Mouse (Mus musculus): ENCODE measurements around the gene Gli2.
A peak's percentile ranks its signal among the peaks of the same experiment; 100 is the strongest.

Gli2 gene

DNA sequence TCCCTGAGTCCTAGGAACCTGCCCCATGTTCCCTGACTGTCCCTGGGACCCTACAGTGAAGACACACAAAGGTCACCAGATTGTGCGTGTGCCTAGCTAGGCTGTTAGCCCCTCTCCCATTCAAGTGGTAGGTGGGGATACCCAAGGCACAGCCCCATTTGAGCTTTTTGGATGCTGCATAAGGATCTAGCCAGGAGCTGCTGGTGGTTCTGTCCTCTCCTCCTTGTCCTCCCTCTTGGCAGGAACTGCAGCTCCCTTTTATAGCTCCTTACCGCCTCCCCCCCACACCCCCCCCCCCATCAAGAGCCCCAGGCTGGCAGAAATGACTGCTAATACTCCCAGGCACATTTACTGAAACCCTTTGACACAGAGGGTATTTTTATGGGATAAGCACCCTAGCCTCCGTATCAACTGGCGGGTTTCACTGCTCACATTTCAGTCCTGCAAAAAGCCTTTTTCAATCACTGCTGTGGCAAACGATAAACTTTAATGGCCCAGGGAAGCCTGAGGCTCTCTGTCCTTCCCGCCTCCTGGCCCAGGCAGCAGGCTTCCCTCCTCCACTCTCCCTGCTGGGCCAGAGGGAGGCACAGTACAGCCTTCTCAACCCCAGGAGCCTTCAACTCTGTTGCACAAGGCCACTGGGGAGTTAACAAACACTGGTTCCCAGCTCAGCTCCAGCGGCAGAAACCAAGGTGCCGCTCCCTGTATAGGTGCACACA, 151.4 kb downstream of the Gli2 start:
- no peak for DNase-seq (ENCODE audit: low spot score in 2 of 2)

DNA sequence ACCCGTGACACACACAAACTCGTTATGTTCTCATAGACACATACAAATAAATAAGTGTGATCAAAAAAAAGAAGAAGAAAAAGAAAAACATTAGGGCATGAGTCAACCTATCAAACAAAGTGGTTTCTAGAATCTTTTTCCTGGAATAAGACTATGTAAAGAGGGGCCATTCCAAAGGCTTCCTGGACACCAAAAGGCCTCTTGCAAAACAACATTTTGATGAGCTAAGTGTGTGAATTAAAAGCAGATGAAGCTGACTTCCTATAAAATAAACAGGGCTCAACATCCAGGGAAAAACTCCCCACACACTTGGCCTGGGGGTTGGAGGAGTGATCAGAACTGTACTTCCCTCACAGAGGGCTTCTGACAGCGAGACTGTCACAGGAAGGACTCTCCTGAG, 155.1 kb downstream of the Gli2 start:
- no peak for DNase-seq (ENCODE audit: low spot score in 2 of 2)

DNA sequence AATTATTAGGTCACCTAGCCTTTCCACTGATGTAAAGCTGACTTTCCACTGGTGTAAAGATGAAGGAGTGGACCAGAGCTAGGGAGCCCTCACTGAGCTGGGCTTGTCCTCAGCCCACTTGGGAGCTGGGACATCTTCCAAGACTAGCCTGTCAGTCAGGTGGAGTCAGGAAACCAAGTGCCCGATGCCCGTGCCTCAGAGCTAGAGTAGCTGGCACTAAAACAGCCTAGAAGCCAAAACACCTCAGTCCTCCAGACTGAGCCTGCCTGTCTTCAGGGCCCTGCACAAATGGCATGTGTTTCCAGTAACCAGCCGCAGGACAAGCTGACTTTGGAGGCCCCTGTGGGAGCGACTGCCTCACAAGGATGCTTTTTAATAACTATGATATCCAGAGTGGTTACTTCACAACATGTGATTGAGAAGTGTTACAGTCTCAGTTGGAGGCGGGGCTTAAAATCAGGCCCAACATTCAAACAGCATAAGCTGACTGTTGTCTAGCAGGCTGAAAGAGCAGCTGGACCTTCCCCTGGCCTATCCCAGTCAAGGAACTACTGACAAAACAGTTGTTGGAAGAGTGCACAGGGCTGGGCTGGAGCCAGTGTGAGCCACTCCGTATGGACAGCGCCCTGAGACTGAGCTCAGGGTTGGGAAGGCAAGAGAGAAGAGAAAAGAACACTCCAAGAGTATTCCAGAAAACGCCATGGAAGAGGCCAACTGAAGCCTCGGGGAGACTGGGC, 158.2 kb downstream of the Gli2 start:
- no peak for DNase-seq (ENCODE audit: low spot score in 2 of 2)

DNA sequence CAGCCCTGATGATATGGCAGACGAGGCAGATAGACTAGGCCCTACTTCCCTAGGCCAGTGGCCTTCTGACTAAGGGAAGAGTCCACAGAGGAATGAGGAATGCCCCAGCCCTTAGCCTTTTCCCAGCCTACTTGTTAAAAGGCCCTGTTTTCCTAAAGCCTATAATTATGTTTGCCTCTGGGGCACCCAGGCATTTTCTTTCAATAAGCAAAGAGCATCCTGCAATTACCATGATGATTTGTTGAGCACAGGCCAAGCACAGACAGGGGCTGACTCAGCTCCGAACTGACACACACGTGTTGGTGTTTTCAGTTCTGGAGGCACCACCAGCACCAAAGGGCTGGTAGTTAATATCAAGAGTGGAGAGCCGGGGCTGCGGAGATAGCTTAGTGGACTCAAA, 162.0 kb downstream of the Gli2 start:
- no peak for DNase-seq (ENCODE audit: low spot score in 2 of 2)

DNA sequence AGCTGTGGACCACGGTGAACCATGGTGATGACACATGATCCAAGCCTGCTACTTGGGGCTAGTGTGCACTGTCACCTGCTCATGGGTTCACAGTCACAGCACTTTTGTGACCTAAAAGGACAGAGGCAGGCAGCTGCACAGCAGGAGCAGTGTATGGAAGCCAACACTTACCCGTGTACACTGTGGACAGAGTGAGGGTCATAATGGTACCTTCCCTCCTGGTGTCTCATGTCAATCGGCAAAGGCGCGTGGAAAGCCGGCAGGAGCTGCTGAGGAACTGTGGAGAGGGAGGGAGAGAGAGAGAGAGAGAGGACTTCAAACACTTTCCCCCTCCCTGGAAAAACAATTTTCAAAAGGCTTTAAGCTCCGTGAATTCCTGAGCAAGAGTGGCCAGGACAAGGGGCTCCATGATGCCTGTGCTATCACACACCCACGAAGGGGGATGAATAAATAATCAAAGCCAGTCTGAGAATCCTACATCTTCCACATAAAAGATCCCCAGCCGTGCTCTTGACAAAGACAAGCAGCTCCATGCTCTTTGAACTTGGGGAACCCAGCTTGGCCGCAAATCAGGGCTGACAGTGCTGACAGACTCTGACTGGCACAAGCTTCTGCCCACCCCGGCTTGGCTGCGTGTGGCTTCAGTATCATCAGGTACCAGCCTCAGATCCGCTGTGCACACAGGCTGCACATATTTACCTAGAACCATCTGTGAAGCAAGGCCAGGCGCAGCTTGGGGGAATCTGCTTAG, 163.1 kb downstream of the Gli2 start:
- DNase-seq (ENCODE audit: low spot score in 2 of 2) = no peak

DNA sequence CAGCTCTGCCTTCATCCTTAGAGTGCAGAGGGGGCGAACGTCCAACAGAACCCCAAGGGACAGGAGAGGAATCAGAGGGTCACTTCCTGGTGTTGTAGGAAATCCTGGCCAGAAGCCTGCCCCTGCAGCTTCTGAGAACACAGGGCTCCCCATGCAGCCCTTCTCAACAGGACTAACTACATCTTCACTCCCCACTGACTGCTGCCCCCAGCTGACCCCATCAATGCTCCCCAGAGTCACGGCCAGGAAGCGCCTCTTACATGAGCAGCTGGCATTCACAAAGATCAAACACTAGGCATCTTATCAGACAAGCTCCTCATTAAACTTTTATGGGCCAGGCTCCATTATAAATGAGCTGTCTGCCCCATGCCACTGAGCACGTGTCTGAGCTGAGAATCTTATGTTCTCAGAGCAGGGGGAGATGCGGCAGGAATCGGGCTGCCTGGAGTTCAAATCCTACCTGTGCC, 172.6 kb downstream of the Gli2 start:
- DNase-seq (ENCODE audit: low spot score in 2 of 2) = no peak

DNA sequence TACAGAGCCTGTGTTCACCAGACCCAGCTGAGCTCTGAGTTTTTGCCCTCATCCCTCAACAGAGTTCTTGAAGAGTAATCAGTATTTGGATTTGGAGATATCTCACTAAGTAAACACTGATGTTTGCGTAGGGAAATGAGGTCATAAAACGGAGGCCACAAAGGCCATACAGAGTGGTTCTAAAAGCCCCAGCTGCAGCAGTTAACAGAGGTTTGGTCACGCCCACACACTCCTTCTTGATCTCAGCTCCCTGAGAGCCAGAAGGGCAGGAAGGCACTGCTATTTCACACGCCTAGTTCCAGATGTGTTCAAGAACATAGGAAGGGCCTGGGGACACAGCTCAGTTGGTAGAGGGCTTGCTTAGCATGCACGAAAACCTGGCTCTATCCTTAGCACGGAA, 175.1 kb downstream of the Gli2 start:
- no peak for DNase-seq (ENCODE audit: low spot score in 2 of 2)

DNA sequence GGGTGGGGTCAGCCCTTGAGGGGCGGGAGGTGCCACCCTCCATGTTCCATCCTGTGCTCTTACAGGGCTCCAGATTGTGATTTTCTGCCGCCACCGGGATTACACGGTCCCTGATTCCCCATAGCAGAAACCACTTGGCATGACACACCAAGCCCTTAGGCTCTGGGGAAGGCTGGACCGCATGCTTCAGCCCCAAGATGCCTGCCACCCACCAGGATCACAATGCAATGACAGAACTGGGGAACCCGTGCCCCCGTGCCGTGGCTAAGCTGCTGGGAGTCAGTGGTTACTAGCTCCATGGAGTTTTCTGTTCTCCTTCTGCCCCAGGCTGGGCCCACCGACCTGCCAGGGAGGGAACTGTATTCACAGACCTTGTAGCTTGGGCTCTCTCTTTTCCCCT, 178.2 kb downstream of the Gli2 start:
- no peak for DNase-seq (ENCODE audit: low spot score in 2 of 2)

DNA sequence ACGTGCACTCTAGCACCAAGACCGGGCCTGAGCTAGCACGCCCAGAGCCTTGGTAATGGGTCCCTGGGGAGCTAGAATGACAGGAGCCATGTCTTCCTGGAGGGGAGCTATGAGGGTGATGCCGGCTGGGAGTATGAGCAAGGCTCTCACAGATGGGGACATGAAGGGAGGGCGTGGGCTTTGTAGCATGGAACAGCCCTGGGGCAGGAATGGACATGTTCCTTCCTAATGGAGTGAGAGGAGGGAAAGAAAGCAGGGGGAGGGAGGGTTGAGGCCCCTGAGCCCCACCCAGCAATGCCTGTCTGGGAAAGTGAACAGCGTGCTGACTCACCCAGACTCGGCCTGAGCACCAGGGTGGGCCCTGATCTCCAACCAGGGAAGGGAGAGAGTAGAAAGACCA, 179.9 kb downstream of the Gli2 start:
- no peak for DNase-seq (ENCODE audit: low spot score in 2 of 2)

DNA sequence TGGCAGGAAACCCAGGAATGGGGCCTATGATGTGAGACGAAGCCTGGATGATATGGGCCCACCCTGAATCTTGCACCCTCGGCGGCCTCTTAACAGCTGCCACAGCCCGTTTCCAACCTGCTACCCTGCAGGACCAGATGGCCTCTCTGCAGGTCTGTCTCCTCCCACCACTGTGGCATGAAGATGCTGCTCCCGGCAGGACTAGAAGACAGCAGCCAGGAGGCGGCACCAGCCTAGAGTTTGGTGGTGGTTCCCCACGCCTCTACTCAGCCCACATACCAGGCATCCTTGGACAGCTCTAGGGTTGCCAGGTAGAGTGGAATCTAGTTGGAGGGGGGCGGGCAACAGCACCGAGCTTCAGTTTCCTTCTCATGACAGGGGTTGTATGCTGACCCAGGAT, 188.7 kb downstream of the Gli2 start:
- no peak for DNase-seq (ENCODE audit: low spot score in 2 of 2)

DNA sequence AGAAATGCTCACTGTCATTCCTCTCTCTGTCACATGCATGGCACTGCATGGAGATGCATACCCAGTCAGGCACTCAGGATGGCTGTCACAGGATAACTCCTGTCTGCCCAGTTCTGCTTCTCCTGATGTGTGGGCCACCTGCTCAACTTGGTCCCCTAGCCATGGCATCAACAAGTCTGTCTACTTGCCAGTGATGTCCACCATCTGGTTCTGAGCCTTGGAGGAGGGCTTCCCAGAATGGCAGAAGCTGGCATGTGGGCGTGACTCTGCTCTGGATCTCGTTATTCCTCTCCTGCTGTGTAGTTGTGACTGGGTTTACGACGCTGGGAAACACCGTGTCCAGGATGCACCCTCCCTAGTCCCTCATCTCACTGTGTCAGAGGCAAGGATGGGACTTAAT, 189.4 kb downstream of the Gli2 start:
- DNase-seq (ENCODE audit: low spot score in 2 of 2) = no peak

DNA sequence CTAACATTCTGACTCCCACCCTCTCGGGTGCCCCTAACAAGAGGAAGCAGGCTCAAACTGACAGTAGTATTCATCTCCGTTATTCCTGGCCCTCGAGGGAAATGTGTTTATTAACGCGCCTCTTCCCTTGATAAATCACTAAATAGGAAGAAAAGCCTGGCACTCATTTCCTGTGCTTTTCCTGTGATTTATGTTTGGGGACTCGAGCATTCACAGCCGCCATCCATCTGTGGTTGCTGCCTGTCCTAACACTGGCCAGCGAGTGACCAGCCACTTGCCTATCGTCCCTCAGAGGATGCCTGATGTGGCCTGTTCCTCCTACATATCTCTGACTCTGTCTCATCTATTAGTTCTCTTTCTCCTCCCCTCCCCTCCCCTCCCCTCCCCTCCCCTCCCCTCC, 195.3 kb downstream of the Gli2 start:
- DNase-seq (ENCODE audit: low spot score in 2 of 2) = no peak

DNA sequence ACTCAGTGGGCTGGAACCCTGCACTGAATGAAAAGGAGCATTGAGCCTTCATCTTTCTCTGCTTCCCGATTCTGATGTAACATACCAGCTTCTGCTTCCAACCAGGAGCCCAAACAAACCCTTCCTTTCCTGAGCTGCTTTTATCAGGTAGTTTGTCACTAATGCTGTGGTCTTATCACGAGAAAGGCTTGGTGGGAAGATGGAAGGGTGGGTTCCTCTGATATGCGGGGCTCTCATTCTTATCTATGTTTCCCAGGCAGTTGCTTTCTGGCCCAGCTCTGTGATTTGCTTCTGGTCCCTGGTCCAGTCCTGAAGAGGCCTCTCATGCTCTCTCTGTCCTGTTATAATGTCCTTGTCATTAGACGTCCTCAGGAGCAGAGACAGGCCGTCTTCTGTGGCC, 222.8 kb downstream of the Gli2 start:
- no peak for DNase-seq (ENCODE audit: low spot score in 2 of 2)

DNA sequence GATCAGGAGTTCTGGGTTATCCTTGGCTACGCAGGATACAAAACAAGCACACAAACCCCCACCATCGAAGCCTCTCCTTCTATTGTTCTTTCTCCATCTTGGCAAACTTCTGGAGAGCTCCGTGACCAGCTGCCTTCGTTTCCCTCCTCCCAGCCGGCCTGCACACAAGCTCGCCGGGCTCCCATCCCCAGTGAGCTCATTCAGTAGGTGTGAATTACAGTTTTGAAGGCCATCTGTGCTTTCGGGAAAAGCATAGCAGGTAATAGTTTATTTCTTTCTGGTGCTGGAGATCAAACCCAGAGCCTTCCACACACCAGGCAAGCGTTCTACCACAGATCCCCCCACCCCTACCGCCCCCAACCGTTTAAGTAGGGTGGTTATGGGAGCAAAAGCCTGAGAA, 226.8 kb downstream of the Gli2 start:
- DNase-seq (ENCODE audit: low spot score in 2 of 2) = no peak

DNA sequence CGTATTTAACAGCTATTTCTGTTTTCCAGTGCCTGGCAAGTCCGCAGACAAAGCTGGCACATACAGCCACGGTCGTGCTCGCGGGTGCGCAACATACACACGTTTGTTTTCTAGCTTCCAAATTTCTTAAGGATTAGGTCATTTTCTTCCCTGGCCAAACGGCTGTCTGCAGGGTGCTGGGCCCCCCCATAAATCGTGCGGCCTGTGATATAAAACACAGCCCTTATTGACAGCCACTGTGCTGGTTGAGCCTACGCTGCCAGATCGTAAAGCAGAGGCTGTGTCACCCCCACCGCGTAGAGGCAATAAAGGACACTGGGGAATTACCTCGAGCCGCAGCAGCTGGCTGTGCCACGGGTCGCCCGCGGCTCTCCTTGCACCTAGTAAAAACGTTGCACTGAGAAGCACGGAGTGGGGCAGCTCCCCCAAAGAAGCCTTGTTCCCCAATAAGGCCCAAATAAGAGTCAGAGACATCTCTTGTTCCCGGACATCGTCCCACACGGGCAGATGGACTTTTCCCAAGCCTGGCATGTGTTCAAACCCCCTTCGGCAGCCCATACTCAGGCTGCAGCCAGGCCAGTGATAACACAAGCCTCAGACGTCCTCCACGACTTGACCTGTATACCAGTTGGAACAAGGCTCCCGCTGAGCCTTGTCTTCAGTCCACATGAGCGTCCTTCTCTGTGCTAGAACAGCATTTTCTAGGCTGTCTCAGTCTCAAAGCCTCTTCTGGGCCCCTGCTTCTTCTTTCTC, 227.8 kb downstream of the Gli2 start:
- DNase-seq (ENCODE audit: low spot score in 2 of 2) = no peak

DNA sequence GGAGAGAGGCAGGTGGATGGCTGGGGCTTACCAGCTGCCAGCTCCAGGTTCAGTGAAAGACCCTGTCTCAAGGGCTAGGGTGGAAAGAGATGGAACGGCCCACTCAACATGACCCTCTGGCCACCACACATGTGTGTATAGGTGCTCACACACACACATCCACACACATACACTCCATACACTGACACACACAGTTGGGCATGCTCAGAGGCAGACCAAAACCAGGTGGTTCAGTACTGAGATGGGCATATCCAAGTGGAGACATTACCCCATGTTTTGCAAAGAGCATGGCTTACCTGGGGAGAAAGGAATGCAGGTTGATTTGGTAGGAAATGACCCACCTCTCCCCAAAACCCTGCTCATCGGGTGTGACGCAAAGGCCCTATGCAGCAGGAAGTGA, 228.4 kb downstream of the Gli2 start:
- DNase-seq (ENCODE audit: low spot score in 2 of 2) = no peak

DNA sequence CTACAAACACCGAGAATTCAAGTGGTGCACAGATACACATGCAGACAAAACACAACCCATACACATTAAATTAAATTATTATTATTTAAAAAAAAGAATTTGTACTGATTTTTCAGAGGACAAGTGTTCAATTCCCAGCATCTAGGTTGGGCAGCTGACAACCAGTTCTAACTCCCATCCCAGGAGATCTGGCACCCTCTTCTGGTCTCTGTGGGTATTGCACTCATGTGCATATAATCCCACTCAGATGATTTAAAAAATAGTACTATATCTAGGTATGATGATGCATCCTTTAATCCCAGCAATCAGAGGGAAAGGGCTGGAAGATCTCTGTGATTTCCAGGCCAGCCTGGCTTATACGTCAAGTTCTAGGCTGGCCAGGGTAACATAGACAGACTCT, 231.2 kb downstream of the Gli2 start:
- no peak for DNase-seq (ENCODE audit: low spot score in 2 of 2)

DNA sequence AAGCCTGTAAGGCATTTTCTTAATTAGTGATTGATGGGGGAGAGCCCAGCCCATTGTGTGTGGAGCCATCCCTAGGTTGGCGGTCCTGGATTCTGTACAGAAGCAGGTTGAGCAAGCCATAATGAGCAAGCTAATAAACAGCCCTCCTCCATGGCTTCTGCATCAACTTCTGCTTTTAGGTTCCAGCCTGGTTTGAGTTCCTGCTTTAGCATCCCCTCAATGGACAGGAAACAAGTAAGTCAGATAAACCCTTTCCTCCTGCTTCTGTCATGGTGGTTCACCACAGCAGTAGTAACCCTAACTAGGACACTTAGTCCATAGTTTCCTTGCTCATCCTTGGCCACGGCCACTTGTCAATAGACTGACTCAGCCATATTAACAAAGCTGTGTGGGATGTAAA, 238.4 kb downstream of the Gli2 start:
- no peak for DNase-seq (ENCODE audit: low spot score in 2 of 2)

DNA sequence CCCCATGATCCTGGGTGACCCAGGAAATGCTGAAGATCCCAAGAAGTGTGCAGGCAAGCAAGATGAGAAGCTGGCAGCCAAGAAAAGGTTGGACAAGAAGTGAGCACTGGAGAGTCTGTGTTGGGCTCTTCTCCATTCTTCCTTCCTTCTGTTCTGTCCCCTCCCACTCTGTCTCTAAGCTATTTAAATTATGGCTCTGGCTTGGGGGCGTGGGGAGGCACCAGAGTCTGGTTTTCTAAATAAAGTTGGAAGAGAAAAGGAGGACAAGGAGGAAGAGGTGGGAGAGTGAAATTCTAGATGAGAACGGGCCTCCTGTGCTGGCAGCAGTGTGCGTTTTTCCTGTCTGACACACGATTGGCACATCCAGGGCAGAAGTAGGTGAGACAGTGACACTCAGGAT, 243.1 kb downstream of the Gli2 start:
- DNase-seq (ENCODE audit: low spot score in 2 of 2) = peak; percentile 12 to 18

DNA sequence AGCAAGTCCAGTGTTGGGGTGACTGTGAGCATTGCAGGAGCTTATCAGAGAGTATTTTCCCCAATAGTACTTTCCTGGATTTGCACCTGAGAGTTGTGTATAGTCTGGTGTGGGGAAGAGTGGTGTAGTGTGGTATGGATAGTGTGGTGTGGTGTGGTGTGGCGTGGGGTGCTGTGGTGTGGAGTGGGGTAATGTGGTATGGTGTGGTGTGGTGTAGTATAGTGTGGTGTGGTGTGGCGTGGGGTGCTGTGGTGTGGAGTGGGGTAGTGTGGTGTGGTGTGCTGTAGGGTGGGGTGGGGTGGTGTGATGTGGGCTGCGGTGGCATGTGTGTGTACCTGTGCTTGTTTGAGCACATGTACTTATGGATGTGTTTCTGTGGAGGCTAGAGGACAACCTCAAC, 246.7 kb downstream of the Gli2 start:
- no peak for DNase-seq (ENCODE audit: low spot score in 2 of 2)

DNA sequence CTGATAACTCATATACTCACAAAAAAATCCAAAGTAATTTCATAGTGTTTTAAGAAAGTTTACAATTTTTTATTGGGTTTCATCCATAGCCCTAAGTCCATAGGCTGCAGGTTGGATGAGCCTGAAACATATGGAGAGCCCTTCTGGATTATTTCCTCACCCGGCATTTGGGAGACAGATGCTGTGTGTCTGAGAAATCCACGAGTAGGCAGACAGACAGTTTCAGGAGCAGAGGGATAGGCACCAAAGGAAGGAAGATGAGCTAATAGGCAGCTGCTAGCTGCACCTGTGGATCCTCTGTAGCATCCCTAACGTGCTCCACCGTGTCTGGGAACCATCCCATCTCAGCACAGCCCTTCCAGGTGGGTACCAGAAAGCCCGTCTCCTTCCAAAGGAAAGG, 251.3 kb downstream of the Gli2 start:
- DNase-seq (ENCODE audit: low spot score in 2 of 2) = no peak
